Mouse (Mus musculus): ENCODE measurements around the gene Fhit.

The Fhit gene

DNA sequence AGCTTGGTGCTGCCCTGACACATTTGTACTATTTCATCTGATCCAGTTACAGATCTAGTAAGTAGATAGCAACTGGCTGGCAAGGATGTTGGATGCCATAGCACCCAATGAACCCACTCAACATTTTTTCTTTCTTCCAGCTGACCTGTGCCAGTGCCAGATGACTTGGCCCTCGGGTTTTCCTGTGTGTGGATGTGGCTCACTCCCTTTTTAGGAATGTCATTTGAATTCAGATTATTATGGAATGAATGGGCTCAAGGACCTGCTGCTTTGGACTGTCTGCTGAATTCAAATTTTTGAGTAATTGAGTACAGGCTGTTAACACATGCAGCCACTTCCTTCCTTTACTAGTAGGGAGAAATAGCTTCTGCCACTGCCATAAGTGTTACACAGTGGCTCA, 1489.1 kb downstream of the Fhit start:
- DNase-seq (ENCODE audit: low spot score) = no peak

DNA sequence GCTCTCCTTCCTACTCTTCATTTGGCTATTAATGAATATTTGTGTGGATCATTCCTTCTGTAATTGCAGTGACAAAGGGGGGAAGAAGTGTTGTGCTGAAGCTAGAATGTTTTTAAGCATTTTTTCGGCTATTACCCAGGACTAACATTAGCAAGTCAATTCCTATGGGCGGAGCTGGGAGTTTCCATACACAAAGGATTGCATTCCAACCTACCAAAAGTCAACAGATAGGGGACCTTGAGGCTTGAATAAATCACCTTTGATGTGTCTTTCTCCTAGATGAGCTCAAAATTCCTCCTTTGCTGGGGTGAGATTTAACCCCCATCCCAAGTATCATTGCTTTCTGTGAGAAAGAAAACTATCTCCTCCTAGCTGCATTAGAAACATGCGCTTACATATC, 1490.1 kb downstream of the Fhit start:
- DNase-seq (ENCODE audit: low spot score) = no peak

DNA sequence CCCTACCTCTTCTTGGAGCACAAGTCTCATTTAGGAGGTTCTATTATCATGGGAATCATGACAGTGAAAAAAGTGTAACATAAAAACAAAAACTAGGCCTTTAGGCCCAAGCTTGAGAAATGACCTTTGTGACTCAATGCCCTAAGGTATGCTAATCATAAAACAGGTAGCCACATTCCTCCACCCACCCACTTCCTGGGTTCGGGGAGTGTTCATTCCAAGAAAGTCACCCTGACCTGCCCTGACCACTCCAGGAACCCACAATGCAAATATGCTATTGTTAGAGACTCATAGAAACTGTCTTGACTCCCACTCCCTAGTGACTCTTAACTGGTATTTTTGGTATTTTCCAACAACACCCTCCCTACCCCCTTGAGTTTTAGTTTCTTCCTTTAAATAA, 1492.1 kb downstream of the Fhit start:
- no peak for DNase-seq (ENCODE audit: low spot score)

GRCm38 (mm10) chr14:9658445-9658844, 1503.4 kb downstream of the Fhit start:
- DNase-seq (ENCODE audit: low spot score) = no peak

DNA sequence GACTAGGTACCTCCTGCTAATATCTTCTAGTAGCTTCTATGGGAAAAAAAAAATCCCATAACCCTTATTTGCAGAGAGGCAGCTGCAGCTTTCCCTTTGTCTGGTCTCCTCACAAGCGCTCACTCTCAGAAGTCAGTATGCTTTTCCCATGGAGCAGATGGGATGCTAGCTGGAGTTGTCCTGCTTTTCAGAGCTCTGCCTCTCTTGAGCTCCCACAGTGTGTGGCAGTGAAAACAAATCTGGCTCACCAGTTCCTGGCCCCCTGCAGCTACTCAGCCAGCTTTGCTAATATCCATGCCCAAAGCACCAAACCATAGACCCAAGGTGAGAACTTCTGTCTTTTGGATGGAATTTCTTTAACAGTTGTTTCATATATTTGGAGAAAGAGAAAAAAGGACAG, 1510.4 kb downstream of the Fhit start:
- no peak for DNase-seq (ENCODE audit: low spot score)

- no peak for DNase-seq (ENCODE audit: low spot score)
Observed at GRCm38 (mm10) chr14:9648416-9648815, 1513.4 kb downstream of the Fhit start.

DNA sequence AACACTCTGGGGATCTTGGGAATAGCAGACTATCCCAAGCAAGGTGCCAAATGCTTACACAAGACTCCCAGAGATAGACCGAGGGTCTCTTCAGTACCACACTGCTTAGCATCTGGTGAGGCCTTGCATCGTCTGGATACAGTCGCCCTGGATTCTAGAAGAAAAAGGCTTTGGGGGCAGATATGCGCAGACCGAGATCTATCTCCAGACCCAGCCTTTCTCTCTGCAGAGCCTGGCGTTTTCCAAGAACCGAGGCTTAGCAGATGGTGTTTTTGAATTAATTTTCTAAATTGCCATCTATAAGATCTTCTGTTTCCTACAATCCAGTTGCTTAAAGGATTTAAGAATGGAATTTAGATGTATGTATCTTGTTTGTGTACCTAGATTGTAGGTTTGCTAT, 1515.6 kb downstream of the Fhit start:
- no peak for DNase-seq (ENCODE audit: low spot score)

DNA sequence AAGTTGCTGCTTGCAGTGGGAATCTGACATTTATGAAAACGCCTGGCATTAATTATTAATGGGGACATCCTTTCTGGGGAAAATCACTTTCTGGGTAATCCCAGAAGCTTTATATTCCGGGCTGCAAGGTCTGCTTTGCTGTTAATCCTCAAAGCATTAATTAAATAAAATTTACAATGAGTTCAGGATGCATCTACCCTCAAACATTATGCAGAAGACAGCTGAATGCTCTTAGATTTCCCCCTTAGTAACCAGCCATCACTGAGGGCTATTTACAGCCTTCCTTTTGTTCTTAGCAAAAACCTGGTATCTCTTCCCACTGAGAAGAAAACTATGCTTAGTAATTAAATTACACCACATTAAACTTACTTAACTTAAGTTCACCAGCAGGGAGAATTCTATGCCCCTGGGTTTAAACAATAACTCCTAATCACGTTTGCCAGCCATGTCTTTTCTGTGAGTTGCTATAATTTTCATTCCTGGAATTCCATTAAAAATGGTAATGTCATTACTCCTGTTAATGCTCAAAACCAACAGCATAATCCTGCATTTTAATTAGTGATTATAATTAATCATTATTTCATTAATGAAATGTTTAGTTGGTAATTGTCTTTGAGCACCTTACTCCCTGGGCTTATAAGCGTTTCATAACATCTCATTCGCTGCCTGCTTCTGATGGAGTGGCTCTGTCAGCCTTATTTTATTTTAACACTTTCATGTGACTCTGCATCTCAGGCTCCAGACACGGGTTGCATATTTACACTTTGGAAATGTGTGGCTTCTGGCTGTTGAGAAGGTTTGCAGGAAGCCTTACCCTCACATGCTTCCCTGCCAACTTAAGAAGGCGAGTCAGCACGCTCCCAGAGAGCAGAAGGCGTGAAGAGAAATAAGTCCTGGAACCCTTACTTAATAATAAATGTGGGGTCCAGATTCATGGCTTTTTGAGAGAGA, 1517.3 kb downstream of the Fhit start:
- no peak for DNase-seq (ENCODE audit: low spot score)

GRCm38 (mm10) chr14:9643700-9644099, 1518.1 kb downstream of the Fhit start:
- DNase-seq (ENCODE audit: low spot score) = no peak

DNA sequence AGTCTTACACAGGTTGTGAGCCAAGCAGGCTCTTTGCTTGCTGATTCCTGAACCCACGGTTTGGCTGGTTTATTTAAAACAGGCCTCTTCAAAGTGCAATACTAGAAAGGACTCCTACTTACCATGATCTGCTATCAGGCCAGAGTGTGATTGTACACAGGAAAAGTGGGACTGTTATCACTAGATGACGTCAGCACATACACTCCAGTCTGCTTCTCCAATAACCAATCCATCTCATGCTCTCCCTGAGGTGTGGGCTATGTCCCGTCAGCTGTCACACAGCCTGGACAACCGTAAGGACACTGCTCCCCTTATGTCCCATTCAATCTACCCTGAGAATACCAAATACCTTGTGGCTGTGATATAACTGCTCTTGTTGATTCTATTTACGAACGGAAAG, 1519.2 kb downstream of the Fhit start:
- no peak for DNase-seq (ENCODE audit: low spot score)

GRCm38 (mm10) chr14:9642068-9642467, 1519.8 kb downstream of the Fhit start:
- no peak for DNase-seq (ENCODE audit: low spot score)

DNA sequence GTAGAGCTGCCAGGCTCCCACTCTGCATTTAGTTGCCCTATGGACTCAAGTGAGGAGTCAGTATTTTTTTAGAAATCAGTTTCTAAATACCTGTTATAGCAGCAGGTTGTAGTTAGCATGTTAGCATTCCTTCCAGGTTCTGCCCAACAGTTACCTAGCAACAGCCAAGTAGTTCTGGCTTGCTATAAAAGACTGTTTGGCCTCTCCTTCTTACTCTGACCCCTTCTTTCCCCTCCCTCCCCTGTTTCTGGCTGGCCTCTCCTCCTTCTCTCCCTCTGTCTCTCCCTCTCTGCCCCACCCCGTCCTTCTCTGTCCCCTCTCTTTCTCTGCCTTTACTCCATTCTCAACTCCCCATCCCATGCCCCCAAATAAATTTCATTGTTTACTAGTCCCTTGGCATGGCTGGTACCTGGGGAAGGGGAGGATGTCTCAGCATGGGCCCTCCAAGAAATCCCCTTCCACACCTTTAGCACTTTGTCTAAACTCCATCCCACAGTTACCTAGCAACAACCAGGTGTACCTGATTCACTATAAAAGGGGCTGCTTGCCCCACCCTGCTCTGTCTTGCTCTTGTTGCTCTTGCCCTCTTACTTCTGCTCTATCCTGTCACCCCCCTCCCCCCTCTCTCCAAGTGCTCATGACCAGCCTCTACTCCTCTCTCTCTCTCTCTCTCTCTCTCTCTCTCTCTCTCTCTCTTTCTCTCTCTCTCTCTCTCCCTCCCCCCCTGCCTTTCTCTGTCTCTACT, 1527.4 kb downstream of the Fhit start:
- DNase-seq (ENCODE audit: low spot score) = no peak

GRCm38 (mm10) chr14:9632537-9632936, 1529.3 kb downstream of the Fhit start:
- no peak for DNase-seq (ENCODE audit: low spot score)

GRCm38 (mm10) chr14:9623219-9624043, 1538.4 kb downstream of the Fhit start:
- DNase-seq (ENCODE audit: low spot score) = peak; percentile 45

DNA sequence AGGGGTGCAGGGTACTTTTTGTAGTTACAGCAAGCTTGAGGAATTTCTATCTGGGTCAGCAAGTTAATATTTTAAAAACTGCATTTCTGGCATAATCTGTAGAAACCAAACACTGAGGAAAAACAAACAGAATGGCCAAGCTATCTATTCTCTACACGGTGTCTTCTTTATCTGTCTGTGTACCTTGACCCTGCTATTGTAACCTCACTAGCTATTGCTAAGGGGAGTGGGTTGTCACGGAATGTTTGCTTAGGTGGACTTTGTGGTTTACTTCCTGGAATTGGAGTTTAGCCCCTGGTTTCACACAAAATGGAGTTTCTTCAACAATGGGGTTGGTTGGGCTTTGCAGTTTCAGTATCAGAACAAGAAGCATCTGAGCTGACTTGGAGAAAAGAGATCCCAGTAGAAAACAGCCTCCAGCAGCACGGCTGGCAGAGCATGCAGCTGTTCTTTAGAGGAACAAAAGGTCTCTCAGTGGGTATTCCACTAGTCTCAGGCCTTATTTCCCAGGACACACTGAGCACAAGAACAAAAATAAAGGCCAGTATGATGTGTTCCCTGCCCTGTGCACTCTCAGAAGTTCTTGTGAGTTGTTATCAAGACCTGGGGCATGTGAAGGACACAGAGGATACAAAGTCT, 1540.8 kb downstream of the Fhit start:
- DNase-seq (ENCODE audit: low spot score) = no peak

- DNase-seq (ENCODE audit: low spot score) = no peak
Observed at GRCm38 (mm10) chr14:9619840-9620239, 1542.0 kb downstream of the Fhit start.

DNA sequence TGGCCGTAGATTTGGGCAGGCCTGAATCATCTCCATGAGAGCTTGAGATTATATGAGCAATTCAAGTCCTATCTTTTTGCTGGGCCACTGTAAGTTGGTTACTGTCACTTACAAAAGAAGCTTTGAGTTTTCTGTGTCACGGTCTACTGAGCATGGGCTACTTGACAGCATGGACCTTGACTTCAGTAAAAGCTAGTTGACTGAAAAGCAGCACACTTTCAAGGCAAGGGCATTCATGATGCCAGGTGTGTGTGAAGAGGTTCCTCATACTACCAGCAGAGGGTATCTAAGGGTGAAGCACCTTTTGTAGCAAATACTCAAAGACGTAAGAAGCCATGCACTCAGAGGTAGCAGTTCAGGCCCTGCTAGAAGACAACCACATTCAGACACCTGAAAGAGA, 1548.7 kb downstream of the Fhit start:
- no peak for DNase-seq (ENCODE audit: low spot score)

DNA sequence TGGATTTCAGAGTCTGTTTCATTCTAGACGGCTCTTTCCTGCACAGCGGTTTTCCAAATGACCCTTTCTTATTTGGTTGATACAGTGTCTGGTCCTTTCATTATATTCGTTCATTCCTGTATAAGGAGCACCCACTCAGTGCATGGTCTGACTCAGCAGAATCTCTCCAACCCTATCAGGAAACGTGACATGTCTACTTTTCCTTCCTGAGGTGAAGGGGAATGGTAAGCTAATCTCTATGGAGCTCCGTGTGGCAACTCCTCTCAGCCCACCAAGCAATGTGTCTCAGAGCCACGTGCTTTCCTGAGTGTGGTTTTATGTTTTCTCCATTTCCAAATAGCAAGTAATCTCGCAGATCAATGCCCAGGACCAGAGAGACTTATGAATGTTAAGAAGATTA, 1552.7 kb downstream of the Fhit start:
- DNase-seq (ENCODE audit: low spot score) = no peak

GRCm38 (mm10) chr14:9606584-9607377, 1555.1 kb downstream of the Fhit start:
- DNase-seq (ENCODE audit: low spot score) = no peak

DNA sequence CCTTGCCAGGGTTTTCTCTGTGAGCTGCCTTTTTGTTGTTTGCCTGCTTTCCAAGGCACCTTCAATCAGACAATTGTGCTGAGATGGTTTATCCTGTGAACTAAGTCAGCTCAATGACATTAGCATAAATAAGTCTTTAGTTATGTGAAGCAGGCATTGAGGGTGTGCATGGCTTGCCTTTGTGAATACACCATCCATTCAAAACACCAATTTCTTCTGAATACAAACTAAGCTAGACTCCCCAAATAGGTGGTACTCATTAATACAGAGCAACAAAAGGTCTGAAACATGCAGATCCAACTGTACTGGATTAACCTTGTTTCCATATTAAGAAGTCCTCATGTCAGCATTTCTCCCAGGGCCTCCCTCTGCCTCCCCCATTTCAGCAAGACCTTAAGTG, 1561.6 kb downstream of the Fhit start:
- no peak for DNase-seq (ENCODE audit: low spot score)

DNA sequence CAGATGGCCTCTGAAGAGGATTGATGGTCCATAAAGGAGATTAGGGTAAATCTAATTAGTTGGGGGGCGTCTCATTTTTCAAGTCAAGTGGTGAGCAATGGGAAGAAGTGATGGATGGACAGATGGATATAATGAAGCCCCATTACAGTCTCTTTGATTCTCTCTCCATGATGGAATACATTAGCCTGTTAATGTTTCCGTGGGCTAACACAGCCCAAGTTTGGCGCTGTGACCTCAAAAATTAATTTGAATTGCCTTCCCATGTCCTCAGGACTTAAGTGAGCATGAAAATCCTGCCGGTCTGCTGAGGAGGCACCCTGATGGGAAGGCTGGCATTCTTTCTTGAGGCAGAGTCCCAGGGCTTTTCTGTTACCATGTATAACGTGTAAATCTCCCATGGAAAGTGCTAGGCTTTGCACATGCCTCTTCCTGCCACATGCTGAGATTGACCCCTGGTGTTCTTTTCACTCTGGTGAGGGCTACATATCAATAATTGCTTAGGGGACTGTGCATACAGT, 1564.3 kb downstream of the Fhit start:
- DNase-seq (ENCODE audit: low spot score) = no peak

Measured in adipocyte (in vitro differentiated cells).